Mouse (Mus musculus): ENCODE measurements around the gene Blvra. TPM values are rescaled to one million over a fixed set of nuclear protein-coding genes. Genes with fewer than 3 reads are reported as not detected.

The Blvra gene
- polyA plus RNA-seq, 1 experiment, result 17.3 TPM

DNA sequence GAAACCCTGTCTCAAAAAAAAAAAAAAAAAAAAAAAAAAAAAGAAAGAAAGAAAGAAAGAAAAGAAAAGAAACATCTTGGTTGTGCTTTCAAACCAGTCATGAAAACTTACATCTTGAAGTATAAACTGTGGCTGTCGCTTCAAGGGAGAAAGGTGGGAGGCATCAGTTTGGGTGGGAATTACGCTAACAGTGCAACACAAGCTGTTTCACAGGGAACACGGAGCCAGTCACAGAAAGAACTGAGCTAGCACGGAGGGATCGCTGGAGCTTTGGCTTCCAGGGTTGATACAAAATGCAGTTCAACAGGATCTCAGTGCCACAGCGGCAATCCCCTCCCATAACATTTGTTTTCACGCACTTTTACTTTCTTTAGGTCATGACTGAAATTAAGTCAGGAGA lies 69.5 kb downstream of the Blvra start:
- Histone ChIP-seq H3ac (ENCODE audit: control insufficient read depth, insufficient read length) (no peak overlapping the region), H3K4me3 (no peak overlapping the region), H3K79me2 (ENCODE audit: control insufficient read depth, insufficient read depth) (no peaks in the 10 kb centered on the region), H3K27me3 (ENCODE audit: control insufficient read depth, insufficient read depth, insufficient read length) (no peaks in the 10 kb centered on the region), H3K36me3 (ENCODE audit: control insufficient read depth, insufficient read depth) (no peaks in the 10 kb centered on the region), H3K4me2 (ENCODE audit: low read depth) (no peak overlapping the region)
- no peak for TF ChIP-seq E2F4 (IDR thresholded peaks at IDR 0.05; ENCODE audit: insufficient read depth)
- no peak for TF ChIP-seq POLR2A (IDR thresholded peaks at IDR 0.05; ENCODE audit: insufficient read length, low read depth)
- no peak for TF ChIP-seq MAX (IDR thresholded peaks at IDR 0.05; ENCODE audit: low read depth)
- TF ChIP-seq MYOD1 (IDR thresholded peaks at IDR 0.05; ENCODE audit: control insufficient read depth in 1 of 3, insufficient read length in 2 of 3, low read depth in 2 of 3), result no peak
- no peak for TF ChIP-seq CEBPB (IDR thresholded peaks at IDR 0.05; ENCODE audit: insufficient read depth, poor library complexity, severe bottlenecking)
- TF ChIP-seq POLR2AphosphoS2 (IDR thresholded peaks at IDR 0.05; ENCODE audit: insufficient read length, low read depth), result no peak
- TF ChIP-seq SRF (IDR thresholded peaks at IDR 0.05; ENCODE audit: control insufficient read depth, insufficient read length, low read depth), result no peak
- TF ChIP-seq TCF12 (IDR thresholded peaks at IDR 0.05; ENCODE audit: insufficient read depth, poor library complexity, severe bottlenecking), result no peak
- no peak for TF ChIP-seq USF1 (IDR thresholded peaks at IDR 0.05; ENCODE audit: low read depth)
- no peak for TF ChIP-seq TCF3 (IDR thresholded peaks at IDR 0.05; ENCODE audit: insufficient read length, low read depth)
- no peak for TF ChIP-seq REST (IDR thresholded peaks at IDR 0.05; ENCODE audit: insufficient read depth, insufficient read length)
- no peak for TF ChIP-seq MYOG (IDR thresholded peaks at IDR 0.05; ENCODE audit: control insufficient read depth in 1 of 3, insufficient read depth in 1 of 3, insufficient read length in 2 of 3, low read depth in 2 of 3)

DNA sequence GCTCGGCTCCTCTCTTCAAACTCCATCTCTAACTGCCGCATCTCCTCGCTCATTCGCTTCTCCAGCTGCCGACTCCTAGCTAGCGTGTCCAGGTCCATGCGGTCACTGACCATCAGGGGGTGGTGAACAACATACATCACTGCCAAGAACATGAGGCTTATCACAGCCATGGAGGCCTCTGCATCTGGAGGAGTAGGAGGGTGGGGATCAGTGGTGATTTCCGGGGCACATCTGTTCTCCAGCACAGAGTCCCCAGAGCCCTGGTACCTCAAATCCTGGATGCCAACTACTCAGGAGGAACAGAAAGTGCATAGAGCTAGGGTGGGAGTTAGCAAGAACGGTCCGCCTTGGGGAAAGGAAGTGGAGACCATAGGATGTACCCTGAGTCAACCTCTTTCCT lies 71.6 kb downstream of the Blvra start:
- no peaks in the 10 kb centered on the region for H3K27me3 ChIP-seq (ENCODE audit: control insufficient read depth, insufficient read depth, insufficient read length)
- H3K4me3 ChIP-seq, result peak overlapping the region; percentile 24
- no peak overlapping the region for H3ac ChIP-seq (ENCODE audit: control insufficient read depth, insufficient read length)
- no peak overlapping the region for H3K4me2 ChIP-seq (ENCODE audit: low read depth)
- TF ChIP-seq POLR2A (IDR thresholded peaks at IDR 0.05; ENCODE audit: insufficient read length, low read depth) (no peak), MYOG (IDR thresholded peaks at IDR 0.05; ENCODE audit: control insufficient read depth in 1 of 3, insufficient read depth in 1 of 3, insufficient read length in 2 of 3, low read depth in 2 of 3) (no peak), CEBPB (IDR thresholded peaks at IDR 0.05; ENCODE audit: insufficient read depth, poor library complexity, severe bottlenecking) (no peak), E2F4 (IDR thresholded peaks at IDR 0.05; ENCODE audit: insufficient read depth) (no peak), TCF3 (IDR thresholded peaks at IDR 0.05; ENCODE audit: insufficient read length, low read depth) (no peak), TCF12 (IDR thresholded peaks at IDR 0.05; ENCODE audit: insufficient read depth, poor library complexity, severe bottlenecking) (no peak), MAX (IDR thresholded peaks at IDR 0.05; ENCODE audit: low read depth) (no peak), USF1 (IDR thresholded peaks at IDR 0.05; ENCODE audit: low read depth) (no peak), POLR2AphosphoS2 (IDR thresholded peaks at IDR 0.05; ENCODE audit: insufficient read length, low read depth) (no peak), REST (IDR thresholded peaks at IDR 0.05; ENCODE audit: insufficient read depth, insufficient read length) (no peak)
- no peaks in the 10 kb centered on the region for H3K79me2 ChIP-seq (ENCODE audit: control insufficient read depth, insufficient read depth)
- no peaks in the 10 kb centered on the region for H3K36me3 ChIP-seq (ENCODE audit: control insufficient read depth, insufficient read depth)

- Histone ChIP-seq H3K79me2 (ENCODE audit: control insufficient read depth, insufficient read depth) (no peaks in the 10 kb centered on the region), H3ac (ENCODE audit: control insufficient read depth, insufficient read length) (no peak overlapping the region), H3K4me3 (peak overlapping the region; percentile 24), H3K4me2 (ENCODE audit: low read depth) (peak overlapping the region; percentile 78), H3K36me3 (ENCODE audit: control insufficient read depth, insufficient read depth) (no peaks in the 10 kb centered on the region), H3K27me3 (ENCODE audit: control insufficient read depth, insufficient read depth, insufficient read length) (no peaks in the 10 kb centered on the region)
- TF ChIP-seq CEBPB (IDR thresholded peaks at IDR 0.05; ENCODE audit: insufficient read depth, poor library complexity, severe bottlenecking) (no peak), E2F4 (IDR thresholded peaks at IDR 0.05; ENCODE audit: insufficient read depth) (no peak), POLR2AphosphoS2 (IDR thresholded peaks at IDR 0.05; ENCODE audit: insufficient read length, low read depth) (no peak), MYOD1 (IDR thresholded peaks at IDR 0.05; ENCODE audit: control insufficient read depth in 1 of 3, insufficient read length in 2 of 3, low read depth in 2 of 3) (no peak), MAX (IDR thresholded peaks at IDR 0.05; ENCODE audit: low read depth) (no peak), SRF (IDR thresholded peaks at IDR 0.05; ENCODE audit: control insufficient read depth, insufficient read length, low read depth) (no peak), REST (IDR thresholded peaks at IDR 0.05; ENCODE audit: insufficient read depth, insufficient read length) (no peak), TCF12 (IDR thresholded peaks at IDR 0.05; ENCODE audit: insufficient read depth, poor library complexity, severe bottlenecking) (no peak), POLR2A (IDR thresholded peaks at IDR 0.05; ENCODE audit: insufficient read length, low read depth) (no peak), TCF3 (IDR thresholded peaks at IDR 0.05; ENCODE audit: insufficient read length, low read depth) (no peak), USF1 (IDR thresholded peaks at IDR 0.05; ENCODE audit: low read depth) (no peak)
Observed at GRCm38 (mm10) chr2:127142577-127143157, 72.2 kb downstream of the Blvra start.

- Histone ChIP-seq H3K4me2 (ENCODE audit: low read depth) (peak within 1 kb of the TSS; percentile 78), H3K36me3 (ENCODE audit: control insufficient read depth, insufficient read depth) (no peaks in the 10 kb centered on the region), H3K27me3 (ENCODE audit: control insufficient read depth, insufficient read depth, insufficient read length) (no peaks in the 10 kb centered on the region), H3K79me2 (ENCODE audit: control insufficient read depth, insufficient read depth) (no peaks in the 10 kb centered on the region), H3K4me3 (peak within 1 kb of the TSS; percentile 24), H3ac (ENCODE audit: control insufficient read depth, insufficient read length) (no peak within 1 kb of the TSS)
- peak; percentile 54 for TF ChIP-seq POLR2A (IDR thresholded peaks at IDR 0.05; ENCODE audit: insufficient read length, low read depth)
- no peak for TF ChIP-seq TCF12 (IDR thresholded peaks at IDR 0.05; ENCODE audit: insufficient read depth, poor library complexity, severe bottlenecking)
Observed at GRCm38 (mm10) chr2:127143158-127144063, 72.9 kb downstream of the Blvra start, which contains the start of gene Itpripl1. Gene Itpripl1 (minus strand): TSS chr2:127143442.

Data from myocyte (in vitro differentiated cells).